Mouse (Mus musculus): ENCODE measurements around the gene Ms4a14.

GRCm38 (mm10) chr19:11292990-11293389 lies 21.3 kb downstream of the Ms4a14 start:
- TF ChIP-seq CTCF (IDR thresholded peaks at IDR 0.05; ENCODE audit: borderline replicate concordance, extremely low read depth, insufficient read depth, insufficient read length) (no peak), POLR2A (IDR thresholded peaks at IDR 0.05; ENCODE audit: borderline replicate concordance, extremely low read depth, insufficient read depth, insufficient read length, poor library complexity, severe bottlenecking) (no peak)

Measured in brain, embryonic 14.5 days (tissue).